Mouse (Mus musculus): Measurements from ENCODE around the gene Cfap100. TPM values are rescaled to one million over a fixed set of nuclear protein-coding genes. Genes with fewer than 3 reads are reported as not detected.

Gene Cfap100
- polyA plus RNA-seq, 1 experiment from 2014 or later = 0.65 TPM

DNA sequence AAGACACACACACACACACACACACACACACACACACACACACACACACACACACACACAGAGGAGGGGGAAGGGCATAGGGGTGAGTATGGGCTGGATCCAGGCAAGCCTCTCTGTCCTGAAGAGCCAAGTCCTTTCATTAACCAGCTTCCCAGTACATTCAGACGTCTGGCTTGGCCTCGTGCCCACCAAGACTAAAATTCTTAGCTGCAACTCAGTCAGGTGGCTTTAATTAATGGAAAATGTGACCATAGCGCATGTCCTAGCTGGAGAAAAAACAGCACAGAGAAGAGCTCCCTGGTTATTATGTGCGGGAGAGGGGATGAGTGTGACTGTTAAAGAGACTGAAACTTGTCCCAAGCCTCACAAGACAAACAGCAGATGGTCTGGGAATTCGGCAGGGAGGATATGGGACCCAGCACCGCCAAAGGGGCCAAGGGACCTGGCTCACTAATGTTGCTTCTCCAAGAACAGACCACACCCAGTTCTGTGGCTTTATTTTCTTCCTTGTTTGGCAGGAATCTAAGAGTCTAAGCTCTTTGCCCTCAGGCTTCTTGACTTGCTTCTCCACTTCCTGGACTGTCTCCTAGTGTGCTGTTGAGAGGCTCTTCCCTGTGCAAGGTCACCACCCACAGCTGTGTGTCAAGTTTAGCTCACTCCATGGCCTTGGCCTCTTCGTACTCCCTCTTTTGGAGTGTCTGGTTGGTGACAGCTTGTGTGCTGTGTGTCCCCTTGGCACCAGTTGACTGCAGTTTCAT, 68.4 kb downstream of the Cfap100 start:
- DNase-seq (ENCODE audit: low spot score) (peak; percentile 94), ATAC-seq (ENCODE audit: low read depth) (peak; percentile 82)
- Histone ChIP-seq H3K9ac (ENCODE audit: low read depth, low read length) (no peak overlapping the region), H3K4me2 (ENCODE audit: low read depth, low read length) (no peak overlapping the region), H3K4me3 (ENCODE audit: low read depth, low read length) (no peak overlapping the region), H3K27ac (replicated peaks; ENCODE audit: low read depth, low read length) (peak overlapping the region; percentile 84), H3K27me3 (replicated peaks; ENCODE audit: control insufficient read depth, insufficient read depth, low read length) (no peaks in the 10 kb centered on the region), H3K36me3 (ENCODE audit: control insufficient read depth, insufficient read depth, low read length) (no peaks in the 10 kb centered on the region), H3K4me1 (ENCODE audit: control insufficient read depth, insufficient read depth, low read length) (peaks cover 28% of the 10 kb centered on the region), H3K9me3 (ENCODE audit: control insufficient read depth, low read length) (no peaks in the 10 kb centered on the region)
- 15% methylated on average over 7 of the region's 7 CpGs for WGBS

DNA sequence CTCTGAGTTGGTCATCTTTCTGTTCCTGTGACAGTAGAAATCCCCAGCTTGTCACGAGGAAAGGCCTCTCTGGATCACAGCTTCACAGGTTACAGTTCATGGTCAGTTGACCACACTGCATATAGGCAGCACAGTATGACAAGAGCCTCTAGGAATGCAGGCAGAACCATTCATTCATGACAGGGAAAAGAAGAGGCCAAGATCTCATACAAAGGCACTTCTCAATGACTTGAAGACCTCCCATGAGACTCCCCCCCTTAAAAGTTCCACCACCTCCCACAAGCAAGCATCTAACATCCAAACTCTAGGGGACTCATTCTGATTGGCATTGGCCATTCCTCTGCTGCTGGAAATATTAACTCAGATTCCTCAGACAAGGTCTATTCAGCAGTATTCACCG, 69.2 kb downstream of the Cfap100 start:
- H3K27ac ChIP-seq (replicated peaks; ENCODE audit: low read depth, low read length) = peak overlapping the region; percentile 84
- H3K4me1 ChIP-seq (ENCODE audit: control insufficient read depth, insufficient read depth, low read length) = peaks cover 28% of the 10 kb centered on the region
- no peak overlapping the region for H3K9ac ChIP-seq (ENCODE audit: low read depth, low read length)
- 49% methylated on average over 2 of the region's 2 CpGs for WGBS
- no peak for ATAC-seq (ENCODE audit: low read depth)
- H3K9me3 ChIP-seq (ENCODE audit: control insufficient read depth, low read length) = no peaks in the 10 kb centered on the region
- no peaks in the 10 kb centered on the region for H3K36me3 ChIP-seq (ENCODE audit: control insufficient read depth, insufficient read depth, low read length)
- no peak overlapping the region for H3K4me2 ChIP-seq (ENCODE audit: low read depth, low read length)
- DNase-seq (ENCODE audit: low spot score) = no peak
- H3K4me3 ChIP-seq (ENCODE audit: low read depth, low read length) = no peak overlapping the region
- H3K27me3 ChIP-seq (replicated peaks; ENCODE audit: control insufficient read depth, insufficient read depth, low read length) = no peaks in the 10 kb centered on the region

DNA sequence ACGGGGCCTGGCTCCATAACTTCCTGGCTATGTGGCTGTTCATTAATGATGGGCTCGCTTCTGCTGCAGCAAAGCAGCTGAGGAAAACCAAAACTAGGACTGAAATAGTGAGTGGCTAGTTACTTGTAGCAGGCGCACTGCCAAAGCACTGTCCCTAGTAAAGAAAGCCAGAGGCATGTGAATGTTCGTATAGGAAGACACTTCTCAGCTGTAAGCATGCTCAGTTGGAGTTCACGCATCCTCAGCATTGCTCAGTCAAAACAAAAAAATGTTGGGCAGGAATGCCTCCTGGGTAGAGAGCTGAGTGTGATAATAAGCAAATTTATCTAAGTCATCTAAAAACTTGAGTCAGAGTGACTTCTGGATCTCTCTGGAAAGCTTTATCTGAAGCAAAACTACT, 70.5 kb downstream of the Cfap100 start:
- Histone ChIP-seq H3K9ac (ENCODE audit: low read depth, low read length) (no peak overlapping the region), H3K27me3 (replicated peaks; ENCODE audit: control insufficient read depth, insufficient read depth, low read length) (no peaks in the 10 kb centered on the region), H3K4me2 (ENCODE audit: low read depth, low read length) (no peak overlapping the region), H3K9me3 (ENCODE audit: control insufficient read depth, low read length) (no peaks in the 10 kb centered on the region), H3K27ac (replicated peaks; ENCODE audit: low read depth, low read length) (no peak overlapping the region), H3K4me3 (ENCODE audit: low read depth, low read length) (no peak overlapping the region), H3K36me3 (ENCODE audit: control insufficient read depth, insufficient read depth, low read length) (no peaks in the 10 kb centered on the region), H3K4me1 (ENCODE audit: control insufficient read depth, insufficient read depth, low read length) (peaks cover 28% of the 10 kb centered on the region)
- ATAC-seq (ENCODE audit: low read depth) = no peak
- DNase-seq (ENCODE audit: low spot score) = no peak
- 51% methylated on average over 5 of the region's 5 CpGs for WGBS

Other genes starting within 250 kb of the Cfap100 start
- gene V1ra8, start 226.0 kb downstream of the Cfap100 start, polyA plus RNA-seq (2014; fragmentation: Nextera tagmentation; extraction: Ambion mirVana) = not detected in 2 replicates
- gene Vmn1r53, start 204.4 kb downstream of the Cfap100 start, polyA plus RNA-seq (2014; fragmentation: Nextera tagmentation; extraction: Ambion mirVana) = not detected in 2 replicates
- gene Vmn1r54, start 182.5 kb downstream of the Cfap100 start, polyA plus RNA-seq (2014; fragmentation: Nextera tagmentation; extraction: Ambion mirVana) = not detected in 2 replicates
- not detected in 2 replicates for gene BC048671, start 127.6 kb downstream of the Cfap100 start, polyA plus RNA-seq (2014; fragmentation: Nextera tagmentation; extraction: Ambion mirVana)
- gene Chst13, start 103.6 kb downstream of the Cfap100 start, polyA plus RNA-seq (2014; fragmentation: Nextera tagmentation; extraction: Ambion mirVana) = 3.1 and 6.4 TPM in 2 replicates
- 0.11 TPM in 1 of 2 replicates, not detected in the other for gene Uroc1, start 95.5 kb downstream of the Cfap100 start, polyA plus RNA-seq (2014; fragmentation: Nextera tagmentation; extraction: Ambion mirVana)
- 11.9 and 12.9 TPM in 2 replicates for gene Zxdc, start 59.3 kb downstream of the Cfap100 start, polyA plus RNA-seq (2014; fragmentation: Nextera tagmentation; extraction: Ambion mirVana)
- gene Klf15, start 33.8 kb upstream of the Cfap100 start, polyA plus RNA-seq (2014; fragmentation: Nextera tagmentation; extraction: Ambion mirVana) = 7.0 and 8.4 TPM in 2 replicates
- 1.8 and 2.2 TPM in 2 replicates for gene Aldh1l1, start 57.6 kb upstream of the Cfap100 start, polyA plus RNA-seq (2014; fragmentation: Nextera tagmentation; extraction: Ambion mirVana)
- 5.4 and 7.2 TPM in 2 replicates for gene Slc41a3, start 175.9 kb upstream of the Cfap100 start, polyA plus RNA-seq (2014; fragmentation: Nextera tagmentation; extraction: Ambion mirVana)

Measured in embryonic facial prominence, embryonic 14.5 days (tissue).